Mouse (Mus musculus): Measurements from ENCODE around the gene Nrp2.
A peak's percentile ranks its signal among the peaks of the same experiment; 100 is the strongest.

Nrp2 gene

DNA sequence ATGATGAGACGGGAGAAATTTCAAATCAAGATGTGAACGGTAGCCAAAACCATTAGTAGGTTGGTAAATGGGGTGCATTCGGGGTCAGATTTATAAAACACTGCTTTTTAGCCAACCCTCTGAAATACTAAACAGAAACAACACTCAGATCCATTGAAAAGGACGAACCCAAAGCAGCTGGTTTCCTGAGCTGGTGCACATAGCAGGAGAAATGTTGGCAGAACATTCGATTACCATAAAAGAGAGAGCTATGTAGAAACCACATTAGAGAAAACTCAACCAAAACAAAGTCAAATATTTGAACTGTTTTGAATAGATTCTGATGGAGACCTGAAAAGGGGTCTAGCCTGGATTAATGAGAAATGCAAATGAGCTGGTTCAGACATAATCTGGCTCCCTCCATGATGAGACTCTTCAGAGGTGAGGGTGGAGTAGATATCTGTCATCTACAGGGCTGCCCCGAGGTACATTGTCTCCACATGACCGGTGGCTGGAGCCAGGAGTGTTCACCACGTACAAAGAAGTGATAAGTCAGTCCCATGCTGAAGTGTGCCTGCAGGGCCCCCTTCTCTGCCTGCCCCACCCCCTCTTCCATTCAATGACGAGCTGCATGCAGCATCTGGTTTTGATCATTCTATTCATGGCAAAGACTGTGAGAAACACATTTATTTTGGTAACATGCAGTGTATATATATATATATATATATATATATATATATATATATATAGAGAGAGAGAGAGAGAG, 156.6 kb downstream of the Nrp2 start:
- no peak for DNase-seq (ENCODE audit: low spot score in 2 of 2)

GRCm38 (mm10) chr1:62860327-62860726, 157.2 kb downstream of the Nrp2 start:
- no peak for DNase-seq (ENCODE audit: low spot score in 2 of 2)

GRCm38 (mm10) chr1:62860788-62861187, 157.7 kb downstream of the Nrp2 start:
- DNase-seq (ENCODE audit: low spot score in 2 of 2), result peak in 1 of 2 experiments; percentile 14

Measured in urinary bladder, postnatal 36 days (tissue).